Mouse (Mus musculus) lung, postnatal 0 days (tissue): ENCODE results near the gene Phactr1.

Experiments
- CTCF ChIP-seq: IDR thresholded peaks from 2 replicates; pipeline ENCODE4 v1.5.1; 2016; ENCODE audit warnings: antibody characterized with exemption, mild to moderate bottlenecking
- EP300 ChIP-seq: IDR thresholded peaks from 2 replicates; pipeline ENCODE4 v1.6.1; 2016; ENCODE audit warnings: antibody characterized with exemption, mild to moderate bottlenecking, control low read depth

GRCm38 (mm10) chr13:43013984-43014383 is 333.6 kb downstream of the Phactr1 start:
- TF ChIP-seq CTCF (no peak), EP300 (no peak)
